Mouse (Mus musculus) ovary, postnatal 10 days (tissue): ENCODE results near the gene Sart3.
"Not testable (repeated sequence)": the region's sequence is repeated elsewhere in the genome, so short reads cannot be mapped to it uniquely, and the experiment has no call there.

Source experiments
- DNase-seq: peaks from one replicate; pipeline ENCODE4 v3.0.0; 2022; ENCODE audit warnings: low spot score

The Sart3 gene

DNA sequence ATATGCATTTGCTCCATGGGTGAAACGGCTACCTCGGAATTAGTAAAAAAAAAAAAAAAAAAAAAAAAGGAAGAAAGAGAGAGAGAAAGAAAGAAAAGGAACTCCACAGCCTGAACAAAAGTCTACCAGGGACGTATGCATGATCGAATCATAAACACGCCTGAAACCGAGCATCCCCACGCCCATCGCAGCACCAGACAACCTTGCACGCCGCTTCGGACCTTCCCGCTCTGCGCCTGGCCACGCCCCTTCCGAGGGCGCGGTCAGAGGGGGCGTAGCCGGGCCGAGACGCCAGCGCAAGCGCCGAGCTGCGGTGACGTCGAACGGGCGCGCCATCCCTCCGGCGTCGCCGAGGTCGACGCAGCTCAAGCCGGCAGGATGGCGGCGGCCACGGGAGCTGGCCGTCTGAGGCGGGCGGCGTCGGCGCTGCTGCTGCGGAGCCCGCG lies at the start of gene Sart3, which contains the start of gene Iscu:
Sart3 (minus strand) TSS at position 61 of the 446 bp plus-strand sequence.
Iscu (plus strand) TSS at position 299 of the 446 bp plus-strand sequence.
- DNase-seq, result peak; percentile 81

DNA sequence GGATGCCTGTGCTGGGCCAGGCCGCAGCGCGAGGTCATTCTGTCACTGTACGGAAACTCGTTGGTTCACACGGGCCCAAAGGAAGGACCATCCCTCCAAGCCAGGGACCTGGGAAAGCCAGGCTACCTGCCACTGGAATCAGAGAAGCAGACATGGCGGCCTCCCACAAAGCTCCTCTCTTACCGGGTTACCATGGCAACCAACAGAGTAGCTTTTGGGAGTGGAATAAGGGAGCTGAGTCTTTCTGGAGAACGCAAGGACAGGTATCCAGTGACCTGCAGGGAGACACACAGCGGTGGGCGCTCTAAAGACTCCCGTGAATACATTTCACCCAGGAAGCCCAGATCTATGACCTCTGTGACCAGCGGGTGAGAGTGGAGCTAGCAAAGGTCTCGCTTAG lies 46.3 kb upstream of the Sart3 start:
- no peak for DNase-seq

DNA sequence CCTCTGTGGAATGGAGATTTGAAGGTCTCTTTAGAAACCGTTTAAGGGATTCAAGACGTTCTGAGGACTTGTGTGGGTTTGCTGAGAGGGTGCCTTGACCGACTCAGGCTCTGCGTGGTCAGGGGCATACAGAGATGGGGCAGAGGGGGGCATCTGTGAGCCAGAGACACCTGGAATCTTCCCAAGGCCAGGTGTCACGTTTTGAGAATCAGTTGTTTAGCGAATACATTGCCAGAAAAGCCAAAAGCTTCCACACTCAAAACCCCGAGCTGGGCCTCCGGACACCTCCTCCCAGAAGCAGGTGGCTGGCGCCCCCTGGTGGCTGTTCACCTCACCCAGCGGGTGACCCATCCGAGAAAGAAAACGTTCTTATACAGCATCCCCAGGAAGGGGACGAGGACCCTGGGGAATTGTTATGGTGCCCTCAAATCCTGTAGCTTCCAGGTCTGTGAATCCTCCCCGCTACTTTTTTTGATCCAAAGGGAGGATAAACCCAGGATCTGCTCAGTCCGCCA lies 43.4 kb upstream of the Sart3 start:
- peak; percentile 46 for DNase-seq

DNA sequence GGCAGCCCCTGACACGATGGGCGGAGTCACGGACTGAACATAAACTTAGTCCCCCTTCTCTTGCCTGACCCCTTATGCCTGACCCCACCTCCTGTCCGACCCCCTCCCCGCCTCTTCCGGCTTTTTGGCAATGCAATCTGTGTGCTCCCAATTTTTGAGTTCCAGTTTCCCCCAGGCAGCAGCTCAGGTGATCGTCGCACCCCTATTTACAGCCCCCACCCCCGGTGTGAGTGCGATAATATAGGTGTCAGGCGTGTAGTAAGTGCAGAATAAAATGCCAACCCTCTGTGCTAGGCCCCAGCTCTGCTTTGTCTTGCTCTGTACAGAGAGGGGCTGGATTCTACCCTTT lies 42.7 kb upstream of the Sart3 start:
- no peak for DNase-seq

DNA sequence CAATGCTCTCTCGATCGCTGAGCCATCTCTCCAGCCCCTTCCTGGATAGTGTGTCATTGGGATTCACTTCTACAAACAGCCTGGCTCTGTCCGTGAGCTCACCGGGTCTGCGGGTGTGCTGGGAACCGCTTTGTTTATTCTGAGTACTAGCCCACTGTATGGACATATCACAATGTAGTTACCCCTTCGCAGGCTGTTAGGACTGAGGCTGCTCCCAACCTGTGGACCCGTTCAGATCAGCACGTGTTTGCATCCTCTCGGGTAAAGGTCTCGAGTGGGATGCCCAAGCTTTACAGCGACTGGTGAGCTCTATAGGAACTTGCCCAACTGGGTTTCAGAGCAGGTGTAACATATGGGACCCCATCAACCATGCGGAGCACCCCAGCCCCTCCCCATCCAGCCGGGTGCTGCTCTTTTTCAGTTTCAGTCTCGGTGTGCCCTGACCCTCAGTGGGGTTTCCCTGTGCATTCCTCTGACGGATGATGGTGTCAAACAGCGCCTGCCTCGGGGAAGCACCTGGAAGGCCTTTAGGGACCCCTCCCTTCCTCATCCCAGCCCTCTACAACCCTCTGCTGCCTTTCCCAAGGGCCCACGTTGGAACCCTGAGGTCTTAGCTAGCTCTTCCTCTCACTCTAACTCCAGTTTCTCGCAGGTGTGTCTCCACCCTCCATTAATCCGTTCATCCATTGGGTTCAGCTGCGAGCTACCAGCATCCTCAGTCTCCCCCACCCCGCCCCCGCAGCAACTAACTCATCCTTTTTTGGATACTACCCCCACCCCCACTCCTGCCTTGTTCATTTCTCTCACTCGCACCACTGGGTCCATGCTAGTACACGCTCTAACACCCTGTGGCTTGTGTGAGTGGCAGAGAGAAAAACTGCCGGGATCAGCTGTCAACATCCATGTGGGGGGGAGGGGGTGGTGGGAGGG lies 42.1 kb upstream of the Sart3 start:
- no peak for DNase-seq

DNA sequence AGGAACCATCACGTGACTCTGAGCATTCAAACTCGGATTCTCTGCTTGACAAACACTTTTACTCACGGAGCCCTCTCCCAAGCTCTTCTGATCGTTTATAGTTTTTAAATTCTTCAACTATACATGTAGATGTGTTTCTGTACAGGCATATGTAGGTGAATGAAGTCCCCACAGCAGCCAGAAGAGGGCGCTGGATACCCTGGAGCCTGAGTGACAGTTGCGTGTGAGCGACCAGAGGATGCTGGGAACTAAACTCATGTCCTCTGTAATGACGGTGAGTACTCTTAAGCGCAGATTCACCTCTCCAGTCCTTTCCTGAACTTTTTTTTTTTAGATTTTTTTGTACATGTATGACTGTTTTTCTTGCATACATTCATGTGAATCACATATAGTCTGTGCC lies 41.3 kb upstream of the Sart3 start:
- no peak for DNase-seq

DNA sequence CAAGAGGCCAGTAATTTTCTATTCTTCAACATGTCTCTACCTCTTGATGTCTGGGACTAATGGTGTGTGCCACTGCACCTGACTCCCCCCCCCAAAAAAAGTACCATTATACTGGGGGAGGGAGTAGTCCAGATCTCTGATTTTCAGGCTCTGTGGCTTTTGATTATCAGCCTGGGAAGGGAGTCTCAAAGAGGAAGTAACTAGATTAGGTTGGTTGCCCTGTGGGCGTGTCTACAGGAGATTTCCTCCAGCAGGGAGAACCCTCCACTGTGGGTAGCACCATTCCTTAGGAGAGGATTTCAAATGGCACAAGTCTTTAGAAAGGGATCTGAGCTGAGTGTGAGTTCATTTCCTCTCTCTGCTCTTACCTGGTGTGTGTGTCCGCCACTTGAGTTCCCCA lies 40.3 kb upstream of the Sart3 start:
- DNase-seq, result no peak

DNA sequence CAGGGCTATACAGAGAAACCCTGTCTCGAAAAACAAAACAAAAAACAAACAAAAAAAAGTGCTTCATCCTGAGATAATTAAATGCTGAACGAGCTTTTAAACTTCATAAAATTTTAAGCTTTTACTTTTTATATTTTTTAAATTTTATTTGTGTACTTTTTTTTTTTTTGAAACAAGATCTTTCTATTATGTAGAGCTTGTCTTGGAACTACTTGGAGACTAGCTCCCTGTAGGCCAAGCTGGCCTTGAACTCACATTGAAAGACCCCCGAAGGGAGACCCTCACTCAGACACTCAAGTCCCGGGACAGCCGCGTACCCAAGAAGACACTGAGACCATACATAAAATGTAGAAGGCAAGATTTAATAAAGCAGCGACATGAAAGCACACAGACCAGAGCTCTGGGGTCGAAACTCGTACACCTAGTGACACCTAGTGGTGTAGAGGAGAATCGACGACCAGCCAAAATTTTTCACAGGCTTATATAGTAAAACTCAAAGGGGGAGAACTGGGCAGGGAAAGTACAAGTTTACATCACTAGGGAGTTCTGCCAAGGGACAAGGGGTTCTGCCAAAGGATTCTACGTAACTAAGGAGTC lies 39.6 kb upstream of the Sart3 start:
- DNase-seq, result not testable (repeated sequence)

DNA sequence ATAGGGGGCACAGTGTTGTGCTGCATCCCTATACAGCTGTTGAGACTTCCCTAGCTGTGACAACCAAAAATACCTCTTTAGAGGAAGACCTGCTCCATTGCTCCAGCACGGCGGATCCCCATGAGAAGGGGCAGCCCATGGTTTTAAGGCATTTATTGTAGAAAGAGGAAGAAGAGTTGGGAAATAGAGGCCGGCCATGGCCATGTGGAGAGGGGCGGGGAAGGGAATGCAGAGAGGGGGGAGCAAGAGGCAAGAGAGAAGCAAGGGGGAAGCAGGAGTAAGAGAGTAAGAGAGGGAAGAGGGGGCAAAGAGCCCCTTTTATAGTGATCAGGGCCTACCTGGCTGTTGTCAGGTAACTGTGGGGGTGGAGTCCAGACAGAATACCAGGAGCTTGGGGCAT lies 37.8 kb upstream of the Sart3 start:
- DNase-seq, result no peak

DNA sequence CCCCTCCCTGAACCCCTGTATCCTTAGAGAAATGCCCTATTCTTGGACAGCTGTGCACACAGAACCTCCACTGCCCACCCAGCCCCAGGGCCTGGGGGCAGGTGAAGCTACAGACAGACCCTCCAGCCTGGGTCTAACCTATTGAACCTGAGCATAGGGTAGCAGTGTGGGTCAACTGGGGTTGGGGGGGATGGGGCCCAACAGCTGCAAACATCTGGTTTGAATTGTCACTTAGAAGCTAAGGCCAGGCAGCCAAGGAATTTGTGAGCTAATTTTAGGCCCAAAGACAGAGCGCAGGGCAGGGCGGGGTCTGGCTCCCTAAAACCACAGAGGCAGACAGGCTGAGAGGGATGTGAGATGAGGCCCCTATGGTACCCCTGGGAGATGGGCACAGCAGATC lies 35.9 kb upstream of the Sart3 start:
- DNase-seq, result no peak

DNA sequence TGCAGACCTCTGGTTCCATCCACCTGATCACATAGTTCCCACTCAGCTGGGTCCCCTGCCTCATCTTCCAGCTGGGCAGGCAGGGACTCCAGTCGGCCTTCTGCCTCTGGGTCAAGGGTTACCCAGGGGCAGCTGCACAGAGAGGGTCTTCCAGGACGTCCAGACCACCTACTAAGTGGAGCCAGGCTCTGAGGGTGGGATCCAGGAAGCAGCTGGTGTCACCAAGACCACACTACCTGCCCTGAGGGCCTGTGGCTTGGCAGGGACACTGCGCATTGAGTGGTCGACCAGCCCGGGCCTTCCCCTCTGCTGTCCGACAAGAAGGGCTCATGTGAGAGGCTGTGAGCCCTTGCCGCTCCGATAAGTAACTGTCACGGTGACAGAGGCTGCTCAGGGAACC lies 35.4 kb upstream of the Sart3 start:
- no peak for DNase-seq

DNA sequence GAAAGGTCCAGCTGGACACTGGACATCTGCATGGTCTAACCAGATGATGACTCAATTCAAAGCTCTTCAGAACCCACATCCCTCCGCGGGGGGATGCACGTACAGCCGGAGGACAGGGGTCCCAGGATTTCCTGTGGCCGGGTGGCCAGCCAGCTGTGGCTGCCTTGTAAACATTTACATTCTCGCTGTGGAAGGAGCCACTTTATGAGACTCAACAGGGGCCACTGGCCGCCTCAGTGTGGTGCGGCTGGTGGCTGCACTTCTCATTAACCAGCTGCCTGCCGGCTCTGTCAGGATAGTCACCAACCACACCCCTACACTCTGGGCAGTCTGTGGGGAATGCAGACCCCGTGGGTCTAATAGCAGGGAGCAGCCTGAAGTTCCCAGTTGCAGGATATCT lies 34.1 kb upstream of the Sart3 start:
- no peak for DNase-seq

DNA sequence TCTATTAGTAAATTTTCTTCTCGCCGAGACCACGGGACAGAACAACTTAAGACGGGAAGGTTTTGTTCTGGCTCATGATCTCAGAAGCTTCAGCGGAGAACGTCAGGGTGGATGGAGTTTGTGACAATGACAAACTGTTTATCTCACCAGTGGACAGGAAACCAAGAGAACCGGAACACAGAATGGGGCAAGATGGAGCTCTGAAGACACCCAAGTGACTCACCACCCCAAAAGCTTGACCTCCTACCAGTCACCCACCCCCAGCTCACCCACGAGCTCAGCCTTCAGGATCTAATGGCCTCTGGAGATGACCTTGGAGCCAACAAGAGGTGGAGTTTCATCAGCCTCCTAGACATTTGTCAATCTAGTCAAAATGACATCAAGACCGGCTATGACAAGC lies 33.0 kb upstream of the Sart3 start:
- DNase-seq, result no peak

DNA sequence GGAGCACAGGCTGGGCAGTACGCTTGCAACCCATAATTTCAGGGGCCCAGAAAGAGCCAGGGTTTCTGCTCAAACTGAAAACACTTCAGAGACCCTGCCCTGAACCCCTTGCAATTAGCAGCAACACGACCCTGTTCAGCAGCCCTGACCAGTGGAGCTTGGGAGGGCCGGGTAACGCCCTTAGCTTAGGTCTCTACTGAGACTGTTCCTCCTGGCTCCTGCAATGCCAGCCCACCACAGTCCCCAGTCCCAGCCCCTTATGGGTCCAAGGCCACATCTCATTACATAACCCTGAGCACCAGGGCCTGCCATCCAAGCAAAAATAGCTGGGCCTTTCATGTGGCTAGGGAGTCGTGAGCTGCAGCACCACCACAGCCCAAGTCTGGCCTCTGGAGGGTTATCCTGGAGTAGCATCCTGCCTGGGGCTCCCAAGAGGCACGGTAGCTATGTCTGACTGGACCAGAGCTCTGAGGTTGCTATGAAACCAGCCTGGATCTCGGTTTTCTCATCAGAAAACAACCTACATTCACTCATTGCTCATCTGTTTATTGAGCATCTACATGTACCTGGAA lies 32.2 kb upstream of the Sart3 start:
- DNase-seq, result no peak

DNA sequence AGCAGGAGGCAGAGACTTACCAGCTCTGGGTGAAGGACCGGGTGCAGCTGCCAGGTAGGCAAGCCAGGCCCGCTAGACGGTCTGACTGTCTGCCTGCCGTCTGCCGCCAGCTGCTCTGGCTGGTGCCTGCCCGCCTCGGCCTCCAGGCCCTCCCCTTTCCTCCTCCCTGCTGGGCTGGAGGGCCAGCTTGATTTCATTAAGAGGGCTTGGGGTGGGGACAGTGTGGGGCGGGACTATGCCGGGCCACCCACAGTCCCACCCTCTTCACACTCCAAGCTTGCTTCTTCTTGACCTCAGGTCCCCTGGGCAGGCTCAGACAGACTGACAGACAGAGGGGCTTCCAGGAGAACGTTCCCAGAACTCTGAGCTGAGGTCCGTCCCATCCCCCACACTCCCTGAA lies 28.0 kb upstream of the Sart3 start, which contains the start of gene Tmem119:
Tmem119 (minus strand) TSS at position 237 of the 400 bp plus-strand sequence.
- DNase-seq, result peak; percentile 39

DNA sequence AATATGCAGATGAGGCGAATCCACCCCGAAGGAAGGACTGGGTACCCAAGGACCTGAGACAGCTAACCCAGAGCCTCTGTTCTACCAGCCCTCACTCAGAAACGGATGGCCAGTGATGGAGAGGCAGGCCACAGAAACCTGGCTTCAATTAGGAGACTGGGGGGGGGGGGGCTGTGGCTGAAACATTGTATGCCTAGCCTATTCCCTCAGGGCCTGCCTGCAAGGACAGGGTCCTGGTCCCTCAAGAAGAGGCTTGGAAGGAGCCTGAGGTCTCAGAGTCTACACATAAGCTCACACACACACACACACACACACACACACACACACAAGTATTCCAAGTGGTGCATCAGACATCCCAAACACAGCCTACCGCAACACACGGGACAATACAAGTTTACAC lies 27.4 kb upstream of the Sart3 start:
- no peak for DNase-seq

DNA sequence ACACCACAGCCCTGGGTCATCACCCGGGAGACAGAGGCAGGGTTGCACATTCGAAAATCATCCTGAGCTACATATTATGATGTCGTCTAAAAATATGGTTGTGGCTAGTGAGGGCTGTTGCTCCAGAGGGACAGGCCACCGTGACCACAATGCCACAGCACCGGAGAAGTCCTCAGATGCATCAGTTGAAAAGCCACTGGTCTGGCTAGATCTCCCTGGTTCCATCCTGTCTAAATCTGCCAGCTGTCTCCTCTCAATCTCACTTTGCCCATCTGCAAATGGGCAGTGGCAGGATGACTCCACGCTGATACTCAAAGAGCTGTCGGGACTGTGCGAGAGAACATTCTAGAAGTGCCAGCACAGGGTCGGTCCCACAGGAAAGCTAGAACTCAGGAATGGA lies 26.2 kb upstream of the Sart3 start:
- no peak for DNase-seq

DNA sequence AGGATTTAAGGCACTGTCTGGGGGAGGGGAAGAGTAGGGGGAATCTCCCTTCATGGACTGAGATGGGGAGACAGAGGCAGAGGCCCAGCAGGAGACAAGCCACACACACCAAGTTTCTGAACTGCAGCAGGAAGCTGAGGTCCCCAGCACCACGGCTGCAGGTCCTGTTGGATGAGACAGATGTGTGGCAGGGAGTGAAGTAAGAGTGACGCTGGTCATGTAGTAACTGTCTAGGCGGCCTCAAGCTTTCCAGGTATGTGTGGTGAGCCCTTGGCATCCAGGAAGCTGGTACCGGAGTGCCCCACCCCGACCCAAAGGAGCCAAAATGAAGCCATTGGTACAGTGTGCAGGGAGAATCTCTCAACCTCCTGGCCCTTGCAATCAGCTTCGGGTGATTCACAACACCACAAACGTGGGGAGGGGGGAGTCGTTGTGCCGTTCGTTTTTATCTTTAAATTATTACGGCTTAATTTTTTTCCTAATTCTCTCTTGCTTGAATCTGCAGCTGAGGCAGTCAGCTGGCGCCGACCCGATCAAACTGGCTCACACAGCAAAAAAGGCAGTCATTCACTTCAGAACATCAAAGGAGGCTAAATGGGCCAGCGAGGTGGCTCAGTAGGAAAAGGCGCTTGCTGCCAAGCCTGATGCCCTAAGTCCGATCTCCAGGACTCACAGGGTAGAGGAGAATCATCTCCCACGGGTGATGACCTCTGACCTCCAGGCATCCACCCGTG lies 25.0 kb upstream of the Sart3 start:
- no peak for DNase-seq

DNA sequence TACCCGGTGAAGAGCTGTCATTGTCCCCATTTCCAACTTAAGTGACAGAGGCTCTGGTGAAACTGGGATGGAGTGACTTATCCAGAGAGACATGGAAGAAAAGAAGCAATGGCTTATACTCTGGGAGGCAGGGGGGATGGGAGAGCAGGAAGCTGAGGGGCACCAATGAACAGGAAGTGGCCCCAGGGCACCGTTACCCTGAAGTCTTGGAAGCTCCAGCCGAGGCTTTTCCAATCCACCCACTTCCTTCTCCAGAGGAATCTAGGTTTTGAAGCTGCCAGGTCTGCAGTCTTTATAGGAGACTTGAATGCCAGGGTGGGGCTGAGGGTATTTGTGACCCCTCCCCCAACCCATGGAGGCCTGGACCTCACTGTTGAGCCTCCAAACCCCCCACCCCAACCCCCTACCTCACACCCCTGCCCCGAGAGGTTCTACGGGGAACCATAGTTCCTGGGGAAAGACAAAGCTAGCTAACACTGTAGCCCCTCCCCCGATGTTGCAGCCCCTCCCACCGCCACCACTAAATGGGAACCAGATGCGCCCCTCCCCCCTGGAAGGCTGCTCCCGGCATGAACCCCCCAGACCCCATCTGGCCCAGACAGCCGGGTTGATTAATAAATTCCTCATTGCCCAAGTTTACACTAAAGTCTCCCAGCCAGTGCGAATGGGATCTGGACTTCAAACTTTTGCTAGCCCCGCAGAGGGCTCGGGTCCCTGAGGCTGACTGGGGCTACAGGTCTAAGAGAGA lies 24.3 kb upstream of the Sart3 start:
- no peak for DNase-seq

DNA sequence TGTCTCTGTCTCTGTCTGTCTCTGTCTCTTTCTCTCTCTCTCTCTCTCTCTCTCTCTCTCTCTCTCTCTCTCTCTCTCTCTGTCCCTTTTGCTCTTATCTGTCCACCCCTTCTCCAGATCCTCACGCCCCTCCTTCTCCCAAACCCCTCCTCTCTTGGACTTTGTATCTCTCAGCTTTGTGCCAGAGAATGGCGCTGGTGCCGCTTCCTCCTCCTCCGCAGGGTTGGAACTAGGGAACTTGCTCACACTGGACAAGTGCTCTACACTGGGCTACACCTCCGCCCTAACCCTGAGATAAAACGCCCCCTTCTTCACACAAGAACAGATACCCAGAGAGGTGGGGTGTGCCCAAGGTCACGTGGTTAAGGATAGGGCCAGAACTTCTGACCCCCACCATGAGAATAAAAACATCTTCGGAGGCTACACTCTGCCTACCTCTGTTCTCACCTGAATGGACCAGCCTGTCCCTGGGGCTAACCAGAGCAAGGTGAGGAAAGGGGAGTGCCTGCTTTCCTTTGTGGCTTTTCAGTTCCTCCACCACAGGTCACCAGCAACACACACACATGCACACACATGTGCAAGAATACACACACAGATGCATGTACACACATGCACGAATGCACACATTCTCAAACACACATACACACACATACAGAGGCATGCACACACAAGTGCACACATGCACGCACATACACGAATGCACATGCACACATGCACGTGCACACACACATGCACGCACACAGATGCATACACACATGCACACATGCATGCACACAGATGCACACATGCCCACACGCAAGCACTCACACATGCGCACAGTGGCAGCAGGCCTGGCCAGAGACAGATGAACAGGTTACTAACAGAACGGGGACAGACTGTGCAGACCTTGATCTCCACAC lies 19.1 kb upstream of the Sart3 start:
- DNase-seq, result no peak
